Mouse (Mus musculus) retina, postnatal 7 days (tissue): ENCODE data around the gene Gm10073.
"Not testable (repeated sequence)": the region's sequence is repeated elsewhere in the genome, so short reads cannot be mapped to it uniquely, and the experiment has no call there.

Source experiments
- DNase-seq: peaks from one replicate; pipeline ENCODE4 v3.0.0-alpha.2; 2012; ENCODE audit warnings: low read depth, low spot score

The Gm10073 gene

GRCm38 (mm10) chr8:106599265-106599979 is 26.2 kb upstream of the Gm10073 start:
- DNase-seq = no peak

DNA sequence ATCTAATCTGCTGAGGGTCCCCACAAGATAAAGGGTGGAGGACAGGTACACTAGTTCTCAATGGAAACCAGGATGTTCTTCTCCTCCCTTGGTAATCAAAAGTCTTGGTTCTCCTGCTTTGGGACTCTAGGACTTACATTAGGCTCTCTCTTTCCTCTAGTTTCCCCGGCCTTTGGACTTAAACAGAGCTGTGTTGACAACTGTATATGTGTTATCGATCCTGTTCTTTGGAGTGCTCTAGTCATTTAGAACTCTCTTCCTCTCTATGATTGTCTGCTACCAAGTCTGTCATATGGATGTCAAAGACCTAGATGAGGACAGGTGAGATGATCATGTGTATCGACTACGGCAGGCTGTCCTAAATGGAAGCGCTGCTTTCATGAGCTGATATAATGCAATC is 23.8 kb upstream of the Gm10073 start:
- no peak for DNase-seq

DNA sequence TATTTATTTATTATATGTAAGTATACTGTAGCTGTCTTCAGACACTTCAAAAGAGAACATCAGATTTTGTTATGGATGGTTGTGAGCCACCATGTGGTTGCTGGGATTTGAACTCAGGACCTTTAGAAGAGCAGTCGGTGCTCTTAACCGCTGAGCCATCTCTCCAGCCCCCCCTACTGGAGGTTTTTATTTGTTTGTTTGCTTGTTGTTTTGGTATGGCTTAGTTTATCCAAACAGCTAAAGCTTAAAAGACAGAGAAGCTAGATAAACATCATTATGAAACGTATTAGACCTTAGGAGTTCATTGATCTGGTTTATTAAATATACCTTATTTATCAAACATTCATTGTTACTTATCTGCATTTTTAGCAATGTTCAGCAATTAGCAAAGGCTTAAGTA is 22.4 kb upstream of the Gm10073 start:
- DNase-seq = not testable (repeated sequence)

DNA sequence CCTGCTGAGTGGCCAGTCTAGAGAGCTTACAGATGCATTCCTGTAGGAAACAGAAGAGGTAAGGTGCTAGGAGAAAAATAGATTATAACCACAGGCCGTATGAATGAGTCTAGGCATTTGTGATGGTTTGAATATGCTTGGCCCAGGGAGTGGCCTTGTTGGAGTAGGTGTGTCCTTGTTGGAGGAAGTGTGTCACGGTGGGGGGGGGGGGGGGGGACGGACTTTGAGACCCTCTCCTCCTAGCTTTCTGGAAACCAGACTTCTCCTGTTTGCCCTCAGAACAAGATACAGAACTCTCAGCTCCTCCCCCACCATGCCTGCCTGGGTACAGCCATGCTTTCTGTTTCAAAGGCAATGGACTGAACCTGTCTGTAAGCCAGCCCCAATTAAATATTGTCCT is 19.2 kb upstream of the Gm10073 start:
- DNase-seq = no peak

DNA sequence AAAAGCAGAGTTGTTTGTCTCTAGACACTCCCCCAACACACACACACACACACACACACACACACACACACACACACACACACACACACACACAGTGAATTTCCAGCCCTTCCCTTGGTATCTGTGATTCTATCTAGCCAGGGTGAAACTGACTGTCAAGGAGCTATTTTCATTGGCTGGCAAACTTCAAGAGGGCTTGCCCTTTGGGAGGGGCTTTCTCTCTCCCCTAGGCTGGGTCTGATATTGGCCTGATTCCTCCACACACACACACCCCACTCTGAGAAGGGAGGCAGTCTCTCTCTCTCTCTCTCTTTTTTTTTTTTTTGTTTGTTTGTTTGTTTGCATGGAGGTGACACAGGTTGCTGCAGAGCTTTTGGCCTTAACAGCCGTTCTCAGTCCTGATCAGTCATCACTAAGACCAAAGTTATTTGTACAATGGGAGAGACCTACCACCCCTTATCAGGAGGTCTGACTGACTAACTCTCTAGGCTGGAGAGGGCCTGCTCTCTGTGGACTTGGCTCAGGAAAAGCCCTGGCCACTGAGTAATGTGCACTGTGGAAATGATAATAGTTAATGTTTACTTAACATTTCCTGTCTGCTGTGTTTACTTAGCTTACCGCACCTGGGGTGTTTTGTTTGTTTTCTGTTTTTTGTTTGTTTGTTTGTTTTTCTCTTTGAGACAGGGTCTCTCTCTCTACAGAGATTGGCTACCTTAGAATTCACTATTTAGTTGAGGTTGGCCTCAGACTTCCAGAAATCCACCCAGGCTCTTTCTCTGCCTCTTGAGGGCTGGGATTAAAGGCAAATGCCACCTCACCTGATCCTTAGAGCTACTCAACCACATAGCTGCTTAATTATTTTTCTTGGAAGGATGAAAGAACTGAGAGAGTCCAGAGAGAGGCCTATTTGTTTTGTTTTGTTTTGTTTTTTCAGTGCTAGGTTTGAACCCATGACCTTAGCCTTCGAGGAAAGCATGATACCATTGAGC is 15.5 kb upstream of the Gm10073 start:
- no peak for DNase-seq

DNA sequence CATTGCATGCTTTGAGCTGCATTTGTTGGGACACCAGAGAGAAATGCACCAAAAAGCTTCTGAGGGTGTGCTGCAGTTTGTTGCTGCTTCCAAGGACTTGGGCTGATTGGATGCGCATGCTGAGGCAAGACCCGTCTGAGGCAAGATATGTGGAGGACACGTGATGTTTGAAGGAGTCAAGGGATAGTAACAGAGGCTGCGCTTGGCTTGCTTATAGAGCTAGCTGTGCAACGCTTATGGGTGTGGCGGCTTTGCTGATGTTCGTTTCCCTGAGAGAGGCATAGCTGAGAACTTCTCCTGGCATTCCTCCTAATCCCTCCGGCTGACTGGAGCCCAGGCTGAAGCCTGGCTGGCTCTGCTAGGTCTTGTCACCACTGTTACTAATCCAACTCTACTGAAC is 13.6 kb upstream of the Gm10073 start:
- no peak for DNase-seq

DNA sequence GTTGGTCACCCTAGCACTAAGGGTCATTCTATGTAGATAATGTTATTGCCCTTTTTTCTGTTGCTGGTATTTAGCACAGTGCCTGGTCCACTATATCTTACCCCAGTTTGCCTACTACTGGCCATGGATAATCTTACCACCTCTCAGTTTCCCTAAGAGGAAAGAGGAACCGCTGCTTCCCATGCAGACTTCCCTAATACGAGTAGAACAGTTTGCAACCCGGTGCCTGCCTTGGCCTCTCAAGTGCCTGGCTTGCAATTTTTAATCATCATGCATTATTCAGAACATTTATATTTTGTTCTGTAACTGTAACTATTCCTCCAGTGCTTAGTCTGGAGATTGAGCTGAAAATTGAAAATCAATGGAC is 12.4 kb upstream of the Gm10073 start:
- no peak for DNase-seq

DNA sequence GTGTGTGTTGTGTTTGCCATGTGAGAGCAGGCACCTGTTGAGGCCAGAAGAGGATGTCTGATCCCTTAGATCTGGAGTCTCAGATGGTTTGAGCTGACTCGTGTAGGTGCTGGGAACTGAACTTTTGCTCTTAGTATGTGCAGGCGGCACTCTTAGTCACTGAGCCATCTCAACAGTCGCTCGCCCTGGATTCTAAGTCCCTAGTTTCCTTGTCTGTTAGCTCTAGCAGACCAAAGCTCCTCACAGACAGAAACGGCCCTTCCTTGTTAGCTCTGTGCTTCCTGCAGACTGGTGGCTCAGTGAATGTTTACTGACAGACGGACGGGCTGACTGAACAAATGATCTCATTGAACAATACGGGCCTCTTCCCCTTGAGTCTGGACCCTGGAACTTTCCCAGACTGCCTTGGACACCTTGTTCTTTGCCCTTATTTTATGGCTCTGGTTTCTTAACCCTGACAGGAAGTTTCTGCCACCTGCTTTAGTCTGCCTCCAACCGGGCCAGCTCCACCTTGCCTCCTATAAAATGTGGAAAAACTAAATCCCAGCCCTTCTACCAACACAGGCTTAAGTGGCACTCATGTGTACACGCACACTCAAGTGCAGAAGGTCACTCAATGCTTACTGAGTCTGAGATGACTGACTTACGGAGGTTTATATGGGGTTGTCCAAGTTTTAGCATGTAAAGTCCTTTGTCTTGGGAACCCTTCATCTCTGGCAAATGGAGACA is 11.8 kb upstream of the Gm10073 start:
- no peak for DNase-seq

DNA sequence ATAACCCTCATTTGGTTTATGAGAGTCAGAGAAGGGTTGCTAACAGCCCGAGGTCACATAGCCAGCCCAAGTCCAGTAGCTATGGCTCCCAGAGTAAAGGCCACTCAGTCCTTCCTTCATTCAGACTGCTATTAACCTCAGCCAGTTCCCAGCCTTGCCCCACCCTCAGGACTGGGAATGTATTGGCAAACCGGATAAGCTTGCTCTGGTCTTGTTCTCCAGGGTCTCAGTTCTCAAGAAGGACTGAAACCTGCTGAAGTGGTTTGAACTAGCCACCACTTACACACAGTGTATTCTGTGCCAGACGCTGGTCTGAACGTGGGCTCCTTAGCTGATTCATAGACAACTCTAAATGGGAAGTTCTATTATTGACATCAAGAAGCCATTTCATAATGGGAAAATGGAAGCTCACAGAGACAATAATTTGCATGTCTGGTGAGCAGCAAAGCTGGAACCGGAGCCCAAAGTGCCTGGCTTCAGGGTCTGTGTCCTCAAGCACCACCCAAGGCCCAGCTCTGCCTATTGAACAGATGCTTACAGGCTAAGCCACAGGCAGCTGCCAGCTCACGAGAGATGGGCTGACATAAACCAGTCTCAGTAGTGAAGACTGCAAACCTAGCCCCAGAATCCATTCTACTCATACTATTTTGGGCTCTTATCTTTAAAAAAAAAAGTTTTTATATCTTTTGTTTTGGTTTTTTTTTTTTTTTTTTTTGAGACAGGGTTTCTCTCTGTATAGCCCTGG is 8.3 kb upstream of the Gm10073 start:
- DNase-seq = no peak

GRCm38 (mm10) chr8:106579510-106579909 is 6.2 kb upstream of the Gm10073 start:
- DNase-seq = no peak

DNA sequence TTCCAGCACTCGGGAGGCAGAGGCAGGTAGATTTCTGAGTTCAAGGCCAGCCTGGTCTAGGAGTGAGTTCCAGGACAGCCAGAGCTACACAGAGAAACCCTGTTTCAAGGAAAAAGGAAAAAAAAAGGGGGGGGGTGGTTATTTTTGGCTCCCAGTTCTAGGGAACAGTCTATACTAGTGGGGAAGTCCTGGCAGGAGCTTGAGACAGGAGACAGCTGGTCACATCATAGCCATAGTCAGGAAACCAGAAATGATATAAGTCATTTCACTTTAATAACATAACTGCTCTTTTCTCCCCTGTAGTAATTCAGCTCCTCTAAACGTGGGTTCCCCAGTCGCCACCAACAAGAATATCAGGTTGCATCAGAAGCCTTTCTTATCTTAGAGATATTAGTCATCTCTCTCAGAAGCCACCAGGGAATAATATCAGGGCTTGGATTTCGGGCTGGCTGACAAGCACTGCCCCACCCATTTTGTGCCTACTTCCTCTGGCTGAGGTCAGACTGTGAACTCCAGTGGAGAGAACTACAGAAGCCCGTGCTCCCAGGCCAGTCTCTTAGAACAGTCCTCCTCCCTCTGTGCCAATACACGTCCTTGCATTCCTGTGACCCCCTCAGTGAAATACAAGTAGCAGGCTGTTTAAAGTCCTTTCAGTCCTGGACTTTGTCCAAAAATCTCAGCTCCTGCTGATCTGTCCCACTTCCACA is 3.7 kb upstream of the Gm10073 start:
- no peak for DNase-seq

- DNase-seq = no peak
Observed at GRCm38 (mm10) chr8:106574283-106574682, 1.0 kb upstream of the Gm10073 start.

DNA sequence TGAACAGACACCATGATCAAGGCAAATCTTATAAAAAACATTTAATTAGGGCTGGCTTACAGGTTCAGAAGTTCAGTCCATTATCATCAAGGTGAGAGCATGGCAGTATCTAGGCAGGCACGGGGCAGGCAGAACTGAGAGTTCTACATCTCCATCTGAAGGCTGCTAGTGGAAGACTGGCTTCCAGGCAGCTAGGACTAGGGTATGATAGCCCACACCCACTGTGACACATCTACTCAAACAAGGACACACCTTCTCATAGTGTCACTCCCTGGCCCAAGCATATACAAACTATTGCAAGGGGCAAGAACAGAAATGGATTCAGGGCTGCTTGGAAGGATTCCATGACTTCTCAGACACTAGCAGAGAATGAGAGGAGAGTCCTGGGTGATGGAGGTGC is 1.1 kb downstream of the Gm10073 start:
- not testable (repeated sequence) for DNase-seq

- DNase-seq = no peak
Observed at GRCm38 (mm10) chr8:106571551-106572172, 1.6 kb downstream of the Gm10073 start.

DNA sequence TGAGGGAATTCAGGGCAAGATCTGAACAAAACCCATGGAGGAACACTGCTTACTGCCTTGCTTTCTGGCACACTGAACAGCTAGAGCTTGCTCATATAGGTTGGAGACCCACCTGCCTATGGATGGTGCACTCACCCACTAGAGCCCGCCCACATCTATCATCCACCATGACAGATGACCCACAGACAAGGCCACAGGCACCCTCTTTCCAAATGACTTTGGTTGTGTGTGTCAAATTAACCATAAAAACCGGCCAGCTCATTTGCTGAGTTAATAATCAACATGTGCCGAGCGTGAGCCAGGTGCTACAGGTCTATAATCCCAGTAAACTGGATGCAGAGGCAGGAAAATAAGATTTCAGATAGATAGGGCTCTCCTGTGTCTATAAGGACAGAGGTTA is 2.9 kb downstream of the Gm10073 start:
- DNase-seq = no peak

- no peak for DNase-seq
Observed at GRCm38 (mm10) chr8:106569006-106569405, 4.3 kb downstream of the Gm10073 start.

DNA sequence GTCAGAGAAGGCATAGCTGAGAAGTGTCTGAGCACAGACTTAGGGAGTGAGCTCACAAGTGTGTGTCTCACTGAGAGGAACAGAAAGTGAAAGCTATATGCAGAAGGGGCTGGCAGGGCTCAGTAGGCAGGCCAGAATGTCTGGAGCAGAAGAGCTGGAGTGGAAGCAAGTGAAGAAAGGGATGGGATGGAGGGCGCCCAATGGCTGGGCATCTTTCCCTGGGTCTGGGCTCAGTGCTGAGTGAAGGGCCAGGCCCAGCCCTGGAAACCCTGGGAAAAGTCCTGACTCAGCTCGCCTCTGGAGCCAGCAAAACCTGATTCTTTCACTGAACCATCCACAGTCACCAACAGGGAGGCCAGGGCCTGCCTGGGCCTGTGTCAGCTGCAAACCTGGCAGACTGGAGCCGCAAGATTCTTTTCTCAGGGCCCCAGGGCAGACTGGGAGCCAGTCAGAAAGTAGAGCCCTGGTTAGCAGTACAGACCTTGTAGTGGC is 9.5 kb downstream of the Gm10073 start:
- DNase-seq = no peak

DNA sequence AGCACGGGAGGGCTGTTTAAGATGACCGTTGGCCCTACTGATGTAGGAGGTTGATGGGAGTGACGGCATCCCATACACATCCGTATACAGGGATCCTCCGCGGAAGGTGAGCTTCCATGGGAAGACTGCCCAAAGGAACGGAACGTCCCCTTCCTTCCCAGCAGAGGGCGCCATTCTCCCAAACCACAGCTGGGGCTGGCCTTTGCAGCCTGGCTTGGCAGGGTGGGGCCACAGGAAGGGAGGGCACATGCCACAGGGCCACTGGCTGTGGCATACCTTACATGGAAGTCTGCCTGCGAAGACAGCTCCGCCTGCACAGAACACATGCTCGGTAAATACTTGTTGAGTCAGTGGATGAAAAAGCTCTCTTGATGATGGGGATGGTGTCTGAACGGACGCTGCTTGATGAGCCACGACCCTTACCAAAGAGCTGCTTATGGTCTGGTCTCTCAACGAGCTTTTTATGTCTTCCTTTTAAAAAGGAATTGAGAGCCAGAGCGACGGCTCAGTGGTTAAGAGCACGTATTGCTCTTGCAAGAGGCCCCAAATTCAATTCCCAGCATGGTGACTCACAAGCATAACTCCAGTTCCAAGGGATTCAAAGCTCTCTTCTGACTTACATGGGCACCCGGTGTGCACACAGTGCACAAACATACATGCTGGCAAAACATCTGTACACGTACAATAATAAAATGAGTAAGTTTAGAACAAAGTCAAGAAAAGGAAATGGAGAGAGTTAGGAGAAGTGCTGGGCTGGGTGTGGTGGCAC is 12.0 kb downstream of the Gm10073 start:
- DNase-seq = no peak

DNA sequence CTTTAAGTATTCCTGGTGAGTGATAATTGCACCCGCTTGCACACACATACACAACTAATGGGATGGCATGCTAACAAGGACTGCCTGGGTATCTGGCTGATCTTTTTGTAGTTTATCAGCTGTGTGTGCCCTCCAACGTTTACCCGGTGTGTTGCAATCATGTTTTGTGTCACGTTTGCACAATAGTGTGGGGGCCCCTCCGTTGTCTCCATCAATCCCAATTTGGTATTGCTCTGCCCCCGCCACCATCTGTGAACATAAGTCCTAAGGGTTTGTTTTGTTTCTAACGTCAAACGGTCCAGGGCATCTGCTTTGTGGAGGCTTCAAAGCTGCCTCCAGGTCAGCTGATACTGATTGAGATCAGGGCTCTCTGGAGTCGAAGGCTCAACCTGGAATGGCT is 13.4 kb downstream of the Gm10073 start:
- DNase-seq = no peak
